Mouse (Mus musculus) left cerebral cortex, adult 8-10 months (tissue): Measurements from ENCODE around the gene Pfdn6. TPM values are rescaled to one million over a fixed set of nuclear protein-coding genes. Genes with fewer than 3 reads are reported as not detected.

Experiments
- DNase-seq, 2 experiments: peaks; one replicate each; pipeline ENCODE4 v3.0.0; 2022; ENCODE audit warnings: low spot score in 2 of 2
- total RNA-seq, 4 experiments: library from RNA; stranded (reverse); gene quantifications; 2 replicates each; pipeline ENCODE4 v1.2.4; 2022

The Pfdn6 gene
- total RNA-seq, 4 experiments from 2014 or later: 81.6 to 112 (median 95.7) TPM

DNA sequence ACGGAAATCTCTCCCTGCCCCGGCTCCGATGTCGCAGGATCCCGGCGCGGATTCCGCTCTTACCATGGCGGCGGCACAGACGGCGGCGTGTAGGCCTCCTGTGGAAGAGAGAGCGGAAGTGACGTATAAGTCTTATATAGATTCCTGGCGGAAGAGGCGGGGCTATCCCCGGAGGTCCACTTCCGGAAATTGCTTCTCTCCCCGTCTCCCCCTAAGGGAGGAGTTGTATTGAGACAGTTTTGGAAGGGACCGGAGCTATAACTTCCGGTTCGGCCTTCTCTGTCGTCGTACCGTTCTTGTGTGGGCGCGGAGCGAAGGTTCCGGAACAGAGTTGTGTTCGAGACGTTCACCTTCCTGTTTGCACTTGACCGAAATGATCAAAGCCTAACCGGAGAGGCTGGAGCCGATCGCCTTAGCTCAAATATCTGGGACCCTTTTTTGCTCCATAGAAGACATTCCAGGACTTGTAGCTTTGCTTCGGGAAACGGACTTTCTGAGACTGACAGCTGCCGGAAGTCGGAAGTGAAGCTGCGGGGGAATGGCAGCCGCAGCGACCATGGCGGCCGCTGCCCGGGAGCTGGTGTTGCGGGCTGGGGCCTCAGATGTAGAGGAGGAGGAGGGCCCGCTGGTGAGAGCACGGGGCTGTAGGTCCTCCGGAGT lies 15.5 kb upstream of the Pfdn6 start, which contains the start of the genes Vps52 and Rps18:
Gene Vps52 (plus strand): TSS at position 258 of the 660 bp plus-strand sequence.
Gene Rps18 (minus strand): TSS at position 447 of the 660 bp plus-strand sequence.
- DNase-seq: peak; percentile 92 to 97

DNA sequence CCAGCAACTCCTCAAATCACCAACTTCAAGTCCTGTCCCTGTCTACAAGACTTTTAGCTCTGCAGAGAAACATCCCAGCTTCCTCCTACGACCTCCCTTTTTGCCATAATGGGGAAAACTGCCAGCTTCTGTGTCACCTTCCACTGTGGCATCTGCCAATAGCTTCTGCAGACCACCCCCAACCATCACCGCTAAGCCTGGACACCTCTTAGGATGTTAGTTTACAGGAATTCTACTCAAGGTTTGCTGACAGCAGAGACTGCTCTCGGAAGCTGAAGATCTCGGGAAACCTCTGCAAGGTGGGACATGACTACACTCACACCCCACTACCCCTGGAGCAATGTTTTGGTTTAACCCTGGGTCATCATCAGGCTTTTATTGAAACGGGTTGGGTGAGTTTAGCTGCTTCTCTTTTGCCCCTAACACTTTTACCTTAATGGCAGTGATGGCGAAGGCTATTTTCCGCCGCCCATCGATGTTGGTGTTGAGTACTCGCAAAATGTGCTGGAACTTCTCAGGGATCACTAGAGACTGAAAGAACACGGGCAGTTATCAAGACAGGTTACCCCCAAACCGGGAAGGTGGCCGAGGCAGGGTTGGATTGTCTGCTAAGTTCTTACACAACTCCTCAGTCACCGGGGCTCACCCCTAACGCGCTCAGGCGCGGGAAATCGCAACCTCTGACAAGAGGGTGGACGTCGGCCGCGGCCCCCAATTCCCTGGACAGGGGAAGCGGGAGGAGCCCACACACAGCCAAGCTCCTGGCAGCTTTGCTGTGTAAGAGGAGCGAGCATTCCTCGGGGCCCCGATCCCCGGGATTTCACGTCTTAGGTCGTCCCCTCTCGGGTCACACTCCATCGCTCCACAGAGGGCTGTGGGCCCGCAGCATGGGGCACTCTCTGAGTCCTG lies 14.8 kb upstream of the Pfdn6 start:
- DNase-seq: no peak

DNA sequence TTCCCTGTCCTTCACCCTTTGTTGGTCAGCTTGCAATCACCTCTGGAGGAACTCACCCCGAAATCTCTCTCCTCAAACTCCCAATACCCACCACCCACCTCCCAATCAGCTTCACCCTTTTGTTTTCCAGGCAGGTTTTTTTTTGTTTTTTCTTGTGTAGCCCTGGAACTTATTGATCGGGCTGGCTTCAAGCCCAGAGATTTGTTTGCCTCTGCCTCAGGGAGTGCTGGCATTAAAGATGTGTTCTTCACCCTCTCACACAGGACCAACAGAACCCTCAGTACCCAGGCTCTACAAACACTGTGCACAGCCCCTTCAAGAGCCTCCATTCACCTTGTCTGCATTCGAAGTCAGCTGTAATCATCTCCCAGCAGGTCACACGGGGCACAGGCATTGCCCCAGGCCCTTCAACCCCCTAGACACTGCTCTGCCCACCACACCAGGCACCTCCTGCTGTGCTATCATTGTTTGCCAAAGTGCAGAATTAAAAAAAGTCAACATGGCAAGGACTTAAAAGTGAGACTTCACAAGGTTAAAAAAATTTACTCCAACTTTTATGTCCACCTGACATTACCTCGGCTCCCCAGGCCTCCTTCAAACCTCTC lies 13.9 kb upstream of the Pfdn6 start:
- peak in 1 of 2 experiments; percentile 4 for DNase-seq

DNA sequence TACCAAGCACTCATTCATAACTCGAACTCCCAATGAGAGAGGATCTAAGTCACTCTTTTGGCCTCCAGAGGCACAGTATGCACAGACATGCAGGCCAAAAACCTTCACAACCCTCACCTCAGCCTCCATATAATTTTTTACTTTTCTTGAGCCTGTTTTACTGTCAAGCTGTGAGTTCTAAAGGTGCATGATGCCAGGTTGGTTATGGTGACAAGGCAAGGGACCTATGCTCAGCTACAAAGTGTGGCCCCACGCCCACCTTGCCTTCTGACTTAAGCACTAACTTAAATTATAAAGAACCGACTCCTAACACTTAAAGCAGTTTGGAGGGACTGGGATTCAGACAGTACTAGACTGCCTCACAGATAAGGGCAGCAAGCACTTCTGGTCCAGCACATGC lies 13.2 kb upstream of the Pfdn6 start:
- DNase-seq: no peak

DNA sequence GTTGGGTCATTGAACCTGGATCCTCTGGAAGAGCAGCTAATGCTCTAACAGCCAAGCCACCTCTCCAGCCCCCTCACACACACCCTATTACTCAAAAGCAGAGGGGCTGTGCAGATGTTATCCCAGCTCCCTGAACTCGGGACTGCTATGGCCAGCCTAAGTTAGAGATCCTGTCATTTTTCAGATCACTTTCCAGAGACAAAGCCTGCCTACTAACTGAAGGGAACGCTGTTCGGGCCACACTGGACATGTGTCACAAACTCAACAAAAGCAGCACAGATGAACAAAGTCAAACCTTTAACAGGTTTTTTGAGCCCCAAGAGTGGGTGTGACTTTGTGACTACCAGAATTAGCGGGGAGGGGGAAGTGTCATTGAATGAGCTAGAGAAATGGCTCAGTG lies 12.7 kb upstream of the Pfdn6 start:
- DNase-seq: peak in 1 of 2 experiments; percentile 5

DNA sequence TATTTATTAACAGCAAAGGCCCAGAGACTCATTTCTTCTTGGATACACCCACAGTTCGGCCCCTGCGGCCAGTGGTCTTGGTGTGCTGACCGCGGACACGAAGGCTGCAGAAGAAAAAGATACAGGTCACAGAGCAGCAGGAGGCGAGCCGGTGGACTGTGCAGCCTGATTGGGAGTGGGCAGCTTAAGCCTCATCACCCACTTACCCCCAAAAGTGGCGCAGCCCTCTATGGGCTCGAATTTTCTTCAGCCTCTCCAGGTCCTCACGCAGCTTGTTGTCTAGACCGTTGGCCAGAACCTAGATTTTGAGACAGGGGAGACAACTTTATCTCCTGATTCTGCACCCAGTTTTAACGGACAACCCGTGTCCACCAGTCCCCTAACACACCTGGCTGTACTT lies 11.9 kb upstream of the Pfdn6 start:
- peak in 1 of 2 experiments; percentile 12 for DNase-seq

DNA sequence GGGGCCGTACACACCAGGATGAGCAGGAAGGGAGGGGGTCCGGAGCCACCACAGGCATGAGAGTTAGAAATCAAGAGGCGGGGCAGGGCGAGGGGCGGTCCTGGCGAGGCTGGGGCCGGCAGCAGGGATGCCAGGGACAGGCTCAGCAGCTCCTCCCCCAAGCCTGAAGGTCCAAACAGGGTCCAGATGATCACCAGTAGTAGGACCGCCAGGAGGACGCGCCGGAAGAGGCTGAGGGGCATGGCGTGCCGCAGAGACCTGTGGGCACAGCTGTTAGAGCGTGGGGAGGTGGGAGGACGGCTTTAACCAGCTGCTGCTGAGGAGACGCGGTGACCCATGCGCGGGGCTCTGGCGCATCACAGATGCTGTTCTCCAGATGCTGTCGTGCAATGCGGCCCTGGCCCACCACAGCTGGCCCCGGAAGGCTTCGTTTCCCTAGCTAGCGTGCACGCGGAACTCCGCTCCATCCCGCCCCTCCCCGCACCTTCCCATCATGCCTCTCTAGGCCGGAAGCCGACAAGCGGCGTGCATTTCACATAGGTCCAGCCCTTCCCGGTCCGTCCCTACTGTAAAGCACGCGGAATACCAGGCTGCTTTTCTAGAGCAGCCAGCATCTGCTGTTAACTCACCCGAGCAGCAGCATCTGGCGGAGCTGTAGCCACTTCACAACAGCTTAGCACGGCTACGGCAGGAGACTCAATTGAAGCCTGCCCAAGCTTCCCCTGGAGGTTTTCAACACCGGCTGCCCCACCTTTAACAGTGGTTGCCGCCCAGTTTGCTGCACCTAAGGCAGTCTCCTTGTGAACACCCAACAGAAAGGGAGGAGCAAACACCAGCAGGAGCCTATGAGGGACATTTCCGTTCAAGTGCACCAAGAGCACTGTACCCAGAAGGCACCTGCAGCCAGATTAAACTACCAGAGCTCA lies 11.1 kb upstream of the Pfdn6 start, which contains the start of gene B3galt4:
Gene B3galt4 (minus strand): TSS at position 468 of the 926 bp plus-strand sequence.
- DNase-seq: peak; percentile 59 to 71

DNA sequence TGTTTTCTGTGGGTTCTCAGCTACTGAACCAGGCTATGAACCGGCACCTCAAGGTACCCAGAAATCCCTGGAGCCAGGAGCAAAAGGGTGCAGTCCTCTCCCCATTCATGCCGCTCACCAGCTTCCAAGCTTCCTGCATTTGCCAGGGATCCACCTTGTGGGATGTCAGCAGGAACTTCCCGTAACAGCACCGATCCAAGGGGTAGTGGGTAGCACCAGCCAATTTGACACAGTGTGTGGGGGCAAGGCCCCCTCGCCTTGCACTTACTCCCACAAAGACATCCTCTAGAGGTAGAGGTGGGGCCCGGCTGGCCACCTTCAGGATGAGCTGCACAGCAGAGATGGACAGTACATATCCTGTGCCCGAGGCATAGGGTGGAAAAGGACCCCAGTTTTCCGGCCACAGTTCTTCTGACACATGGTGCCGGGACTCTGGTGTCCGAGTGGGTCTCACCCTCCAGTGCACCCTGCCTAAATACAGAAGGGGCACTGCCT lies 10.0 kb upstream of the Pfdn6 start:
- DNase-seq: no peak

DNA sequence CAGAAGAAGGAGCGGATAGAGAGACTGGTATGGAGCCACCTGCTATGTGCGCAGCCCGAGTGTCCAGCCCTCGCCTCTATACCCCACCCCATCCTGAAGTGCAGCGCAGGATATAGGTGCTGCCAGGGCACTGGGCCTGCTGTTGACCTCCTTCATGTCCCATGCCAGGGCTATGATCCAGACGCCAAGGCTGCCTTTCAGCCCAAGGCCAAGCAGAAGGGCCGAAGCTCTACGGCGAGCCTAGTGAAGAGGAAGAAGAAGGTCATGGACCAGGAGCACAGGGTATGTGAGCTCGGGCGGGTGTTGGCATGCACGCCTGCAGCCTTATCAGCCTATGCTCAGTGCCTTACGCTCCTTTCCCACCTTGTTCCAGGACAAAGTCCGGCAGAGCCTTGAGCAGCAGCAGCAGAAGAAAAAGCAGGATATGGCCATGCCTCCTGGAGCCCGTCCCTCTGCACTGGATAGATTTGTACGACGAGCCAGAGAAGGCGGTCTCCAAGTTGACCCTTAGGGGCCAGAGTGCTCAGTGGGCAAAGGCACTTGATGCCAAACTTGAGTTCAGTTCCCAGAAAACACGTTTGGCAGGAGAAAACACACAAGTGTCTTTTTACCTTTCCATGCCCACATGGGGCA lies 8.9 kb upstream of the Pfdn6 start:
- no peak for DNase-seq

DNA sequence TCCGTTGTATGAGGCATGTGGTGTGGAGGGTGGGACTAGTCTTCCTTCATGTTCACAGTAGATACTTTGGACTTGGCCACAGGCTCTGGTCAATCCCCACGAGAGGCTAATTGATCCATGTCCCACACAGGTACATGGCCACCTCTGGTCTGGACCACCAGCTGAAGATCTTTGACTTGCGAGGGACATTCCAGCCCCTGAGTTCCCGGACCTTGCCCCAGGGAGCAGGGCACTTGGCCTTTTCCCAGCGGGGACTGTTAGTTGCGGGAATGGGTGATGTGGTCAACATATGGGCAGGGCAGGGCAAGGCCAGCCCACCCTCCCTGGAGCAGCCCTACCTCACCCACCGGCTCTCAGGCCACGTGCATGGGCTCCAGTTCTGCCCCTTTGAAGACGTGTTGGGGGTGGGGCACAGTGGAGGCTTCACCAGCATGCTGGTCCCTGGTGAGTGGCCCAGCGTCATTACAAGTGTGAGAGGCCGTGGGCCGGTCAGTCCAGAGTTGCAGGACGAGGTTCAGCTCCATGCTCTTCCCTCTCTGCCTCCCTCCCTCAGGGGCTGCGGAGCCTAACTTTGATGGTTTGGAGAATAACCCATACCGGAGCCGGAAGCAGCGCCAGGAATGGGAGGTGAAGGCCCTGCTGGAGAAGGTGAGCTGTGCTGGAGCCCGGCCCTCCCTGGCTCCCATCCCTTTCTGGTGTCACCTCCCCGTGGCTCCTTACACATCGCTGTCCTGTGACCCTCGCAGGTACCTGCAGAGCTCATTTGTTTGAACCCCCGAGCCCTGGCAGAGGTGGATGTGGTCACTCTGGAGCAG lies 8.2 kb upstream of the Pfdn6 start:
- no peak for DNase-seq

DNA sequence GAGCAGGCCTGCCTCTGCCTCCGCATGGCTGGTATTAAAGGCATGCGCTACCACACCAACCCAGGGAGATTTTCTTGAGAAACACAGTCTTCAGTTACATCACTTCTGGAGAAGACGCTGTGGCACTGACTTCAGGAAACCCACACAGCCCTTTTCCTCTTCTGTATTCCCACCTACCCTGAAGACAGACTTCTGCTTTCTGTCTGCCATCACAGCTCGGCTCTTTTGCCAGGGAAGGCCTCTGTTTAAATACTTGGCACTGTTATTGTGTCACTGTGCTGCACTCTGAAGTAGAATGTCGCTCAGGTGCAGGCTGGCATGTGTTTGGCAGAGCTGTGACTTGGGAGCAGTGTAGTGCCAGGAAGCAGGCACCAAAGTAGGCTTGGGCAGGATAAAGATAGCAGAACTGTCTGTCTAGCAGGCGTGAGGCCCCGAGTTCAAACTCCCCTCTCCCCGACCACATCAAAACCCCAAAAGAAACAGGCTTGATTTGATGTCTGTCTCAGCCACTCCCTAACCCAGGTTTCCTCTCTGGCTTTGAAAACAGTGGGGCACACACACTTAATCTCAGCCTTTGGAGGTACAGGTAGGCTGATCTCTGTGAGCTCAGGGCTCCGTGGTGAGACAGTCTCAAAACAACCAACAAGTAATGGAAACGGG lies 7.4 kb upstream of the Pfdn6 start:
- no peak for DNase-seq

DNA sequence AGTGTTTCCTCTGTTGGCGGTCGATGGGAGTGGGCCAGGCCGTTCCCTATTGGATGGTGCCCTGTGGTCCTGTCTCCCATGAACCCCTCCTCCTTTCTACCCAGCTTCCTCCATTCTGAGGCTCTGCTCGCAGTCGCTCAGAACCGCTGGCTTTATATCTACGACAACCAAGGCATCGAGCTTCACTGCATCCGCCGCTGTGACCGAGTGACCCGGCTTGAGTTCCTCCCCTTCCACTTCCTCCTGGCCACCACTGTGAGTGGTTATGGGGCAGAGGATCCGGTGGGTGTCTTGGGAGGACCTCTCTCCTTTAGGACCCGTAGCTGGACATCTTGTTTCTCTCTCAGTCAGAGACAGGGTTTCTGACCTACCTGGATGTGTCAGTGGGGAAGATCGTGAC lies 3.3 kb upstream of the Pfdn6 start:
- DNase-seq: no peak

DNA sequence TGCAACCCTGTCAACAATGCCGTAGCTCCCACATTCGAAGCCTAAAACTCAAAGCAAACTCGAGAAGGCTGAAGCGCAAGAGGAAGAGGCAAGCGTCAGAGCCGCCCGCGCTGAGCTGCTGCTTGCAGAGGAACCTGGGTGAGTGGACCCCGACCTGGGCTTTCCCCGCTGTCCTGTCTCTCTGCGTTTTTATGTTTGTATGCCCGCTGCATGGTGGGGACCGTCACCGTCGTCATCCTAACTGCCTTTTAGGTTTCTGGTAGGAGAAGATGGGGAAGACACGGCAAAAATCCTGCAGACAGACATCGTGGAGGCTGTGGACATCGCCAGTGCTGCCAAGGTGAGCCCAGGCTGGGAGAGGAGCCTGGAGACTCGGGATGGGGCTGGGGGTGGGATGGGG lies 1.2 kb upstream of the Pfdn6 start:
- DNase-seq: no peak

DNA sequence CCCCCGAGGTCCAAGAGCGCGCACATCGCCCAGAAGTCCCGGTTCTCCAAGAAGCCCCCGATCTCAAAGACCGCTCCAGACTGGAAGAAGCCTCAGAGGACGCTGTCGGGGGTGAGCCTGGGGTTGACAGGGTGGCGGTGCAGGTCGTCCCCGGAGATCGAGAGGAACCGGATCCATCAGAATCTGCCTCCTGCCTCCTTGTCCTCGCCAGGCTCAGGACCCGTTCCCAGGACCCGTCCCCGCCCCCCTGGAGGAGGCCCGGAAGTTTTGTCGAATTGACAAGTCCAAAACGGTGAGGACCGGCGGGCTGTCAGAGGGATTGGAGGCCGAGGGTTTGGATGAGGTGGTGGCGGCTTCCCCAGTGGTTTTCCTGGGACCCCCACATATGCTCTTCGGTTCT lies 838 bp upstream of the Pfdn6 start:
- no peak for DNase-seq

DNA sequence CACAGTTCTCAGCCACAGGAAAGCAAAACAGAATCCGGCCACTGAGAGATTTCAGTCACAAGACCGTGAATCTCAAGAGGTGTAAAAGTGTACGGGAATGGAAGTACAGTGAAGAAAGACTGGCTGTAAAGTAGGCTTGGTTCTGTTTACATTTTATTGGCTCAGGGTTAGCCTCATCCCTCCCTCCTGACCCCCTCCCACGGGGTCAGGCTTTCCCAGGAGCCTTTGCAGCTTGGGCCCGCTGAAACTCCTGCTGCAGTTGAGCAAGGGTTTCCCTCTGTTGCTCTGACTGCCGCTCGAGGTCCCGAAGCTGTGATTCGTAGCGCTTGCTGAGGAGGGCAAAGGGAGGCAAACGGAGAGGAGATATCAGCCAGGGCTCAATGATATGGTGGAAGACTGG lies 1.4 kb downstream of the Pfdn6 start:
- no peak for DNase-seq

DNA sequence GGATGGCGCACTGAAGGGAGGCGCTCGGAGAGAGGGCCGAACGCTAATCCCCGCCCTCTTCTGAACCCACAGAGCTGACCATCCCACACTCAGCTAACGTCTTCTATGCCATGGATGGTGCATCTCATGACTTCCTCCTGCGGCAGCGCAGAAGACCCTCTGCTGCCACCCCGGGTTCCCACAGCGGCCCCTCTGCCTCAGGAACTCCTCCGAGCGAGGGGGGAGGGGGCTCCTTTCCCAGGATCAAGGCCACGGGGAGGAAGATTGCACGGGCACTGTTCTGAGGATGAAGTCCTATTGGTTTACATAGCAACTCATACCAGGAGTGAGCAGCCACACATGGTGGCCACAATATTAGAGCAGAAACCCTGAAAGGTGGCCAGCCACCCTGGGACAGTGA lies 3.1 kb downstream of the Pfdn6 start:
- no peak for DNase-seq

DNA sequence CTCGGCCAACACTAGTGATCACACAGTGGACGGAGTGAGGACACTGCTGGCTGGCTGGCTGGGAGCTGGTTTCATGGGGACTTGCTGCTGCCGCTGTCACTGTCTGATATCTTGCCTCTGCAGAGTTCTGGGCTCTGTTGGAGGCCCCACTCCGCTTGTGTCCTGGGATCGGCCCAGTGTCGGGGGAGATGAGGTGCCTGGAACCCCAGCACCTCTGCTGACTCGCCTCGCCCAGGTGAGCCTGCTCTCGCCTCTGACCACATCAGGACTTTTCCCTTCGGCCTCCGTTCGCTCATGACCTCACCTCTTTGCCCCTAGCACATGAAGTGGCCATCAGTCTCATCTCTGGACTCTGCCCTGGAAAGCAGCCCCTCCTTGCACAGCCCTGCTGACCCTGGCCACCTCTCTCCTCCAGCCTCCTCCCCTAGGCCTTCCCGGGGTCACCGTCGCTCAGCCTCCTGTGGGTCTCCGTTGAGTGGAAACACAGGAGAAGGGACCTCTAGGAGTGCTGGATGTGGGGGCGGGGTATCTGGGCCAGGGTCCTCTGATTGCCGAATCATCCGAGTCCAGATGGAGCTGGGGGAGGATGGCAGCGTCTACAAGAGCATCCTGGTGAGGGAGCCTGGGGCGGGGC lies 4.6 kb downstream of the Pfdn6 start:
- DNase-seq: no peak

DNA sequence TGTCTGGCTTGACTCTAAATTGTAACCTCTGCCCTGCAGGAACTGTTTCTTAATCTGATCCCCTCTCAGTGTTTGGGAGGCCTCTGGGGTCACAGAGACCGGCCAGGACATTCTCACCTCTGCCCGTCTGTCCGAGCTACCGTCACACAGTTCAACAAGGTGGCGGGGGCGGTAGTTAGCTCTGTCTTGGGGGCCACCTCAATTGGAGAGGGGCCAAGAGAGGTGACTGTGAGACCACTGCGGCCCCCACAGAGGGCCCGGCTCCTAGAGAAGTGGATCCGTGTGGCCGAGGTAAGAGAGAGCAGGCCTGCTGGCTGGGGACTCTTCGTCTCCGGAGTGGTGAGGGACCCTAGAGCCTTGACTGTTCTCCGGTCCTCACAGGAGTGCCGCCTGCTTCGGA lies 7.2 kb downstream of the Pfdn6 start:
- DNase-seq: peak in 1 of 2 experiments; percentile 17
